Mouse (Mus musculus): ENCODE results near the gene Abhd17b.

DNA sequence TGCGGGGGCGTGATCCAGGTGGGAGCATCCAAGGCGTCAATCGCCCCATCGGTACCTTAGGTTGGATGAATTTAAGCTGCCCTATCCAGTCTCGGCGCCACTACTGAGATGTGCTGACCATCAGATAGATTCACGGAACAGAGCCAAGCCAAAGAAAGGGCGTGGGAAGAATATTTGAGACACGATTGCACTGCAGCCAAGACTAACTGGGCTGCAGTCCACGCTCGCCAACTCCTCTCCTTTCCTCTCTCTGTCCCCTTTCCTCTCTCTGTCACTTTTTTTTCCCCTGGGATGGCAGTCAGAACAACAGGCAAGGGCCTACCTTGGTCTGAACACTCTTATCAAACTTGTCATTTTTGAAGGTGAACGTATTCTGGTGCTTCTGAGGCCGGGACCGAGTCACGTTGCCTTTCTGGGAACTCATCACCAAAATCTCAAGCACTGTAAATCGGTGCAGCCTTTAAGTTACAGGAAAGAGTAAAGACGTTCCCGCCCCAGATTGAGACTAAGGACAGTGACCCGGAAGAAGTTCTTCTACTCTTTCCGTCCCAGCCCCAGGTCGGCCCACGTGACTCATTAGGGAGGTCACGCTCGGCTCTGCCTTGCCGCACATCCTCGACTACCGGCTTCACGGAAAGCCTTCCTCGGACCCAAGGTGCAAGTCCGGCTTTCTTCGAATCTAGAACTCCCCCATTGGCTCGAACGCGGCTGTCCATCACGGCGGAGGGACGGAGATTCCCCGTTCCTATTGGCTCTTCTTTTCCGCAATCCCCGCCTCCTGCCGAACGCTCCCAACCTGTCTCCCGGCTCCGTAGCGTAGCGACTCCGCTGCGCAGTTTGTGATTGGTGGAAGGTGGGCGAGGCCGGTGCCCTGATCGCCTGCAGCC lies 457 bp upstream of the Abhd17b start, which contains the start of gene 1110059E24Rik:
- peak; percentile 64 for TF ChIP-seq POLR2A (IDR thresholded peaks at IDR 0.05; ENCODE audit: low read depth, low read length)
- TF ChIP-seq HCFC1 (IDR thresholded peaks at IDR 0.05; ENCODE audit: low read depth, low read length): peak; percentile 88
- TF ChIP-seq MEF2A (IDR thresholded peaks at IDR 0.05; ENCODE audit: borderline replicate concordance, low read depth, low read length): peak; percentile 62; the same call in 1 of the 2 replicates
- no peak for TF ChIP-seq CTCF (conservative IDR thresholded peaks at IDR 0.05 in 1 of 2, IDR thresholded peaks at IDR 0.05 in 1 of 2; ENCODE audit: low read depth in 2 of 2, low read length in 2 of 2)
- no peak for TF ChIP-seq ZC3H11A (IDR thresholded peaks at IDR 0.05; ENCODE audit: low read depth, low read length)
- no peak for TF ChIP-seq POLR2AphosphoS2 (IDR thresholded peaks at IDR 0.05; ENCODE audit: low read depth, low read length)
- TF ChIP-seq UBTF (IDR thresholded peaks at IDR 0.05; ENCODE audit: low read depth, low read length): no peak
- TF ChIP-seq E2F4 (IDR thresholded peaks at IDR 0.05; ENCODE audit: insufficient replicate concordance, low read depth, low read length): peak; percentile 92; the same call in 1 of the 2 replicates
- TF ChIP-seq SIN3A (IDR thresholded peaks at IDR 0.05; ENCODE audit: low read length): peak; percentile 94
- peak; percentile 98 for TF ChIP-seq MAX (IDR thresholded peaks at IDR 0.05; ENCODE audit: low read length)
